Mouse (Mus musculus): ENCODE data around the gene Inpp4b.

- TF ChIP-seq POLR2A (IDR thresholded peaks at IDR 0.05; ENCODE audit: low read depth, low read length), result no peak
- TF ChIP-seq CTCF (IDR thresholded peaks at IDR 0.05; ENCODE audit: borderline replicate concordance, insufficient read depth, low read length), result no peak
Observed at GRCm38 (mm10) chr8:81745439-81745838, 403.1 kb downstream of the Inpp4b start.

All from embryonic fibroblast, embryonic 13.5 days (primary cell).